Mouse (Mus musculus) MEL (cell line): Measurements from ENCODE around the gene Serpinh1. TPM values are rescaled to one million over a fixed set of nuclear protein-coding genes. Genes with fewer than 3 reads are reported as not detected.

Experiments used
- DNase-seq: peaks from one replicate; pipeline ENCODE4 v3.0.0; 2011; ENCODE audit warnings: low read depth, low spot score
- H3K27ac ChIP-seq: 2 replicates; pipeline ENCODE4 v1.5.1; 2012; ENCODE audit warnings: low read depth, mild to moderate bottlenecking, control low read depth, low read length, moderate library complexity; ENCODE audit not compliant: control insufficient read depth
- H3K27me3 ChIP-seq, 2 experiments: fragments of 150-350 bp in 1 of 2; sonication (generic) in 1 of 2; 2 replicates each; pipeline ENCODE4 v1.6.1; 2012; ENCODE audit warnings: low read length in 2 of 2, mild to moderate bottlenecking in 2 of 2, improper control_type of control experiment in 1 of 2, moderate library complexity in 1 of 2; ENCODE audit not compliant: insufficient read depth in 2 of 2, control insufficient read depth in 1 of 2
- H3K36me3 ChIP-seq, 2 experiments: 2 replicates each; pipeline ENCODE4 v1.6.1; 2012 to 2014; ENCODE audit warnings: low read length in 2 of 2, improper control_type of control experiment in 1 of 2, inconsistent platforms in 1 of 2, mild to moderate bottlenecking in 1 of 2; ENCODE audit not compliant: insufficient read depth in 2 of 2, control insufficient read depth in 1 of 2
- H3K4me1 ChIP-seq, 2 experiments: fragments of 150-350 bp in 1 of 2; sonication (generic) in 1 of 2; 2 replicates each; pipeline ENCODE4 v1.6.1; 2012; ENCODE audit warnings: low read length in 2 of 2, improper control_type of control experiment in 1 of 2, mild to moderate bottlenecking in 1 of 2; ENCODE audit not compliant: insufficient read depth in 2 of 2, control insufficient read depth in 1 of 2
- H3K4me3 ChIP-seq, 2 experiments: fragments of 150-350 bp in 1 of 2; sonication (generic) in 1 of 2; 2 replicates each; pipeline ENCODE4 v1.5.1; 2012; ENCODE audit warnings: low read depth in 2 of 2, low read length in 2 of 2, mild to moderate bottlenecking in 2 of 2, moderate library complexity in 2 of 2, control low read depth in 1 of 2, improper control_type of control experiment in 1 of 2; ENCODE audit not compliant: control insufficient read depth in 1 of 2, insufficient read depth in 1 of 2
- H3K79me2 ChIP-seq: 2 replicates; pipeline ENCODE4 v1.6.1; 2012; ENCODE audit warnings: mild to moderate bottlenecking, low read length, moderate library complexity; ENCODE audit not compliant: control insufficient read depth, poor library complexity, insufficient read depth
- H3K9ac ChIP-seq: 2 replicates; pipeline ENCODE4 v1.6.1; 2012; ENCODE audit warnings: low read depth, mild to moderate bottlenecking, control low read depth, low read length, moderate library complexity; ENCODE audit not compliant: control insufficient read depth, poor library complexity, severe bottlenecking
- H3K9me3 ChIP-seq: fragments of 150-350 bp; sonication (generic); replicated peaks from 2 replicates; pipeline ENCODE4 v1.6.1; 2012; ENCODE audit warnings: mild to moderate bottlenecking, low read length, improper control_type of control experiment, moderate library complexity; ENCODE audit not compliant: insufficient read depth
- BHLHE40 ChIP-seq: IDR thresholded peaks from 2 replicates; pipeline ENCODE4 v1.6.1; 2012; ENCODE audit warnings: low read depth, mild to moderate bottlenecking, inconsistent platforms, low read length, improper control_type of control experiment, borderline replicate concordance
- CHD1 ChIP-seq: IDR thresholded peaks from 2 replicates; pipeline ENCODE4 v1.6.1; 2012; ENCODE audit warnings: low read depth, mild to moderate bottlenecking, inconsistent platforms, low read length, improper control_type of control experiment
- CHD2 ChIP-seq: IDR thresholded peaks from 2 replicates; pipeline ENCODE4 v1.6.1; 2011; ENCODE audit warnings: low read length, improper control_type of control experiment
- E2F4 ChIP-seq: IDR thresholded peaks from 2 replicates; pipeline ENCODE4 v1.6.1; 2011; ENCODE audit warnings: low read depth, low read length, improper control_type of control experiment, borderline replicate concordance
- ELF1 ChIP-seq: IDR thresholded peaks from 2 replicates; pipeline ENCODE4 v1.6.1; 2014; ENCODE audit warnings: low read depth, mild to moderate bottlenecking, inconsistent platforms, low read length, improper control_type of control experiment, moderate library complexity
- ETS1 ChIP-seq: IDR thresholded peaks from 2 replicates; pipeline ENCODE4 v1.6.1; 2012; ENCODE audit warnings: low read depth, mild to moderate bottlenecking, inconsistent platforms, low read length, improper control_type of control experiment, moderate library complexity
- GABPA ChIP-seq: IDR thresholded peaks from 2 replicates; pipeline ENCODE4 v1.6.1; 2012; ENCODE audit warnings: low read depth, mild to moderate bottlenecking, inconsistent platforms, low read length, improper control_type of control experiment, moderate library complexity
- GATA1 ChIP-seq: IDR thresholded peaks from 2 replicates; pipeline ENCODE4 v1.6.1; 2011; ENCODE audit warnings: low read depth, low read length, improper control_type of control experiment
- KAT2A ChIP-seq: conservative IDR thresholded peaks from 2 replicates; pipeline ENCODE4 v1.6.1; 2012; ENCODE audit warnings: low read depth, low read length, improper control_type of control experiment, inconsistent platforms
- MAFK ChIP-seq: IDR thresholded peaks from 2 replicates; pipeline ENCODE4 v1.6.1; 2011; ENCODE audit warnings: low read depth, mild to moderate bottlenecking, low read length, improper control_type of control experiment, borderline replicate concordance
- MAZ ChIP-seq: IDR thresholded peaks from 2 replicates; pipeline ENCODE4 v1.6.1; 2012; ENCODE audit warnings: low read depth, mild to moderate bottlenecking, inconsistent platforms, low read length, improper control_type of control experiment
- MEF2A ChIP-seq: IDR thresholded peaks from 2 replicates; pipeline ENCODE4 v1.6.1; 2014; ENCODE audit warnings: low read depth, mild to moderate bottlenecking, inconsistent platforms, low read length, improper control_type of control experiment; ENCODE audit not compliant: poor library complexity, insufficient replicate concordance, severe bottlenecking; ENCODE audit errors: extremely low read depth
- MXI1 ChIP-seq: IDR thresholded peaks from 2 replicates; pipeline ENCODE4 v1.6.1; 2011; ENCODE audit warnings: mild to moderate bottlenecking, low read depth, low read length, improper control_type of control experiment
- NELFE ChIP-seq: IDR thresholded peaks from 2 replicates; pipeline ENCODE4 v1.6.1; 2011; ENCODE audit warnings: low read depth, low read length, improper control_type of control experiment
- POLR2AphosphoS2 ChIP-seq: IDR thresholded peaks from 2 replicates; pipeline ENCODE4 v1.6.1; 2011; ENCODE audit warnings: low read length, improper control_type of control experiment
- RCOR1 ChIP-seq: IDR thresholded peaks from 2 replicates; pipeline ENCODE4 v1.6.1; 2012; ENCODE audit warnings: low read depth, mild to moderate bottlenecking, inconsistent platforms, low read length, improper control_type of control experiment
- SMC3 ChIP-seq: IDR thresholded peaks from 2 replicates; pipeline ENCODE4 v1.6.1; 2011; ENCODE audit warnings: low read depth, low read length, improper control_type of control experiment
- TBP ChIP-seq: IDR thresholded peaks from 2 replicates; pipeline ENCODE4 v1.8.0; 2011; ENCODE audit warnings: low read depth, low read length, improper control_type of control experiment
- TCF12 ChIP-seq: IDR thresholded peaks from 2 replicates; pipeline ENCODE4 v1.6.1; 2014; ENCODE audit warnings: low read depth, mild to moderate bottlenecking, inconsistent platforms, low read length, improper control_type of control experiment, moderate library complexity
- UBTF ChIP-seq: IDR thresholded peaks from 2 replicates; pipeline ENCODE4 v1.6.1; 2012; ENCODE audit warnings: low read depth, mild to moderate bottlenecking, inconsistent platforms, low read length, improper control_type of control experiment, moderate library complexity, borderline replicate concordance; ENCODE audit not compliant: insufficient read depth
- USF2 ChIP-seq, 2 experiments: IDR thresholded peaks; 2 replicates each; pipeline ENCODE4 v1.6.1; 2011 to 2012; ENCODE audit warnings: improper control_type of control experiment in 2 of 2, low read length in 2 of 2, borderline replicate concordance in 1 of 2, inconsistent platforms in 1 of 2, low read depth in 1 of 2, mild to moderate bottlenecking in 1 of 2; ENCODE audit not compliant: insufficient read depth in 1 of 2
- ZC3H11A ChIP-seq: IDR thresholded peaks from 2 replicates; pipeline ENCODE4 v1.6.1; 2012; ENCODE audit warnings: low read depth, mild to moderate bottlenecking, inconsistent platforms, low read length, improper control_type of control experiment
- ZKSCAN1 ChIP-seq: IDR thresholded peaks from 2 replicates; pipeline ENCODE4 v1.6.1; 2012; ENCODE audit warnings: low read depth, mild to moderate bottlenecking, inconsistent platforms, low read length, improper control_type of control experiment, moderate library complexity
- ZMIZ1 ChIP-seq: IDR thresholded peaks from 2 replicates; pipeline ENCODE4 v1.6.1; 2012; ENCODE audit warnings: low read depth, mild to moderate bottlenecking, inconsistent platforms, low read length, improper control_type of control experiment, moderate library complexity
- polyA plus RNA-seq, 2 experiments: library from polyadenylated mRNA; stranded (reverse) in 1 of 2; unstranded in 1 of 2; fragments of >175 nt in 1 of 2; fragments of >200 nt in 1 of 2; gene quantifications; 2 replicates each; pipeline versions ENCODE4 v1.2.1 to v1.2.4; 2012; ENCODE audit warnings: low replicate concordance in 2 of 2, low read depth in 1 of 2; ENCODE audit not compliant: insufficient read length in 2 of 2, insufficient read depth in 1 of 2, missing spikeins in 1 of 2
- total RNA-seq: library from RNA; depleted of rRNA; stranded (reverse); fragments of 300-350 nt; gene quantifications from 2 replicates; pipeline ENCODE4 v1.2.3, GENCODE M21; 2012

Gene Serpinh1
- total and polyA plus RNA-seq, 3 experiments, result not detected

GRCm38 (mm10) chr7:99401373-99401772 is 48.3 kb upstream of the Serpinh1 start:
- no peak overlapping the region for H3K9ac ChIP-seq
- no peaks in the 10 kb centered on the region for H3K9me3 ChIP-seq
- TF ChIP-seq ETS1, result no peak
- TF ChIP-seq RCOR1, result no peak
- TF ChIP-seq MAZ, result no peak
- peaks cover 8 to 13% of the 10 kb centered on the region in 2 experiments; a peak in 3 of 4 replicates for H3K27me3 ChIP-seq
- H3K36me3 ChIP-seq, result no peaks in the 10 kb centered on the region
- H3K4me1 ChIP-seq, result no peaks in the 10 kb centered on the region
- no peak overlapping the region for H3K4me3 ChIP-seq
- H3K27ac ChIP-seq, result no peak overlapping the region
- H3K79me2 ChIP-seq, result no peaks in the 10 kb centered on the region
- DNase-seq, result no peak

- Histone ChIP-seq H3K79me2 (no peaks in the 10 kb centered on the region), H3K4me3 (no peak overlapping the region), H3K9me3 (no peaks in the 10 kb centered on the region), H3K9ac (no peak overlapping the region), H3K36me3 (no peaks in the 10 kb centered on the region)
- no peak for DNase-seq
- TF ChIP-seq SMC3 (no peak), UBTF (no peak), ZKSCAN1 (no peak), E2F4 (no peak), CHD2 (no peak)
- TF ChIP-seq, all 39 proteins: peak for 0
- Histone ChIP-seq H3K27ac (no peak overlapping the region), H3K27me3 (peaks cover 11 to 17% of the 10 kb centered on the region in 2 experiments), H3K4me1 (no peaks in the 10 kb centered on the region)
These were observed 44.1 kb upstream of the Serpinh1 start for GRCm38 (mm10) chr7:99396994-99397659.

GRCm38 (mm10) chr7:99395908-99396616 is 43.0 kb upstream of the Serpinh1 start:
- no peaks in the 10 kb centered on the region for H3K36me3 ChIP-seq
- H3K9me3 ChIP-seq, result no peaks in the 10 kb centered on the region
- H3K79me2 ChIP-seq, result no peaks in the 10 kb centered on the region
- no peak overlapping the region for H3K27ac ChIP-seq
- H3K4me3 ChIP-seq, result no peak overlapping the region
- H3K4me1 ChIP-seq, result no peaks in the 10 kb centered on the region
- peaks cover 11 to 17% of the 10 kb centered on the region in 2 experiments for H3K27me3 ChIP-seq
- H3K9ac ChIP-seq, result no peak overlapping the region
- no peak for DNase-seq
- no peak for TF ChIP-seq MEF2A
- no peak for TF ChIP-seq MXI1
- no peak for TF ChIP-seq ETS1
- TF ChIP-seq KAT2A, result no peak
- no peak for TF ChIP-seq TBP
- no peak for TF ChIP-seq BHLHE40
- TF ChIP-seq RCOR1, result no peak
- no peak for TF ChIP-seq GATA1
- no peak for TF ChIP-seq MAFK
- no peak for TF ChIP-seq NELFE
- no peak for TF ChIP-seq USF2 (IDR thresholded peaks at IDR 0.05; ENCODE audit: borderline replicate concordance in 1 of 2, insufficient read depth in 1 of 2, low read depth in 1 of 2, low read length in 2 of 2)
- TF ChIP-seq GABPA, result no peak
- TF ChIP-seq TCF12, result no peak
- no peak for TF ChIP-seq ZC3H11A
- TF ChIP-seq ZMIZ1, result no peak
- TF ChIP-seq CHD1, result no peak
- no peak for TF ChIP-seq ZKSCAN1
- no peak for TF ChIP-seq POLR2AphosphoS2
- no peak for TF ChIP-seq ELF1
